Mouse (Mus musculus) forebrain, embryonic 16.5 days (tissue): ENCODE data around the gene Mov10. TPM values are rescaled to one million over a fixed set of nuclear protein-coding genes. Genes with fewer than 3 reads are reported as not detected.
A peak's percentile ranks its signal among the peaks of the same experiment; 100 is the strongest.

Source experiments
- ATAC-seq: fragments of 200-750 bp; cut with Nextera tagmentation; 2 replicates; pipeline ENCODE4 v1.8.0; 2017; ENCODE audit warnings: mild to moderate bottlenecking, moderate library complexity
- H3K27ac ChIP-seq: fragments of 300-500 bp; sonication (generic); 2 replicates; pipeline ENCODE4 v1.5.1; 2014; ENCODE audit warnings: low read length, control low read depth
- H3K27me3 ChIP-seq: fragments of 300-500 bp; sonication (generic); replicated peaks from 2 replicates; pipeline ENCODE4 v1.6.1; 2014; ENCODE audit warnings: low read length; ENCODE audit not compliant: control insufficient read depth, insufficient read depth
- H3K36me3 ChIP-seq: fragments of 300-500 bp; sonication (generic); 2 replicates; pipeline ENCODE4 v1.6.1; 2014; ENCODE audit not compliant: control insufficient read depth, insufficient read depth
- H3K4me1 ChIP-seq: fragments of 300-500 bp; sonication (generic); replicated peaks from 2 replicates; pipeline ENCODE4 v1.6.1; 2014; ENCODE audit warnings: low read length; ENCODE audit not compliant: control insufficient read depth, insufficient read depth
- H3K4me2 ChIP-seq: fragments of 300-500 bp; sonication (generic); 2 replicates; pipeline ENCODE4 v1.6.1; 2014; ENCODE audit warnings: mild to moderate bottlenecking, low read length, control low read depth
- H3K4me3 ChIP-seq: fragments of 300-500 bp; sonication (generic); replicated peaks from 2 replicates; pipeline ENCODE4 v1.5.1; 2014; ENCODE audit warnings: mild to moderate bottlenecking, low read length, control low read depth
- H3K9ac ChIP-seq: fragments of 300-500 bp; sonication (generic); replicated peaks from 2 replicates; pipeline ENCODE4 v1.6.1; 2014; ENCODE audit warnings: low read depth, low read length, control low read depth
- H3K9me3 ChIP-seq: fragments of 300-500 bp; sonication (generic); 2 replicates; pipeline ENCODE4 v1.6.1; 2016; ENCODE audit warnings: low read length; ENCODE audit not compliant: control insufficient read depth
- whole genome bisulfite sequencing: fragments of 180-500 bp; shearing (Covaris S2); extraction: QIAGEN DNeasy Blood & Tissue Kit; methylation state at CpG from one replicate; pipeline ENCODE4 v1.1.7; 2014; 5-methylcytosine and 5-hydroxymethylcytosine counted together
- polyA plus RNA-seq: library from polyadenylated mRNA; unstranded; fragments of >200 nt; fragmentation: Nextera tagmentation; extraction: Ambion mirVana; gene quantifications from 2 replicates; pipeline ENCODE4 v1.2.1, GENCODE M21; 2015

The Mov10 gene
- polyA plus RNA-seq, 1 experiment from 2014 or later, result 8.7 TPM

DNA sequence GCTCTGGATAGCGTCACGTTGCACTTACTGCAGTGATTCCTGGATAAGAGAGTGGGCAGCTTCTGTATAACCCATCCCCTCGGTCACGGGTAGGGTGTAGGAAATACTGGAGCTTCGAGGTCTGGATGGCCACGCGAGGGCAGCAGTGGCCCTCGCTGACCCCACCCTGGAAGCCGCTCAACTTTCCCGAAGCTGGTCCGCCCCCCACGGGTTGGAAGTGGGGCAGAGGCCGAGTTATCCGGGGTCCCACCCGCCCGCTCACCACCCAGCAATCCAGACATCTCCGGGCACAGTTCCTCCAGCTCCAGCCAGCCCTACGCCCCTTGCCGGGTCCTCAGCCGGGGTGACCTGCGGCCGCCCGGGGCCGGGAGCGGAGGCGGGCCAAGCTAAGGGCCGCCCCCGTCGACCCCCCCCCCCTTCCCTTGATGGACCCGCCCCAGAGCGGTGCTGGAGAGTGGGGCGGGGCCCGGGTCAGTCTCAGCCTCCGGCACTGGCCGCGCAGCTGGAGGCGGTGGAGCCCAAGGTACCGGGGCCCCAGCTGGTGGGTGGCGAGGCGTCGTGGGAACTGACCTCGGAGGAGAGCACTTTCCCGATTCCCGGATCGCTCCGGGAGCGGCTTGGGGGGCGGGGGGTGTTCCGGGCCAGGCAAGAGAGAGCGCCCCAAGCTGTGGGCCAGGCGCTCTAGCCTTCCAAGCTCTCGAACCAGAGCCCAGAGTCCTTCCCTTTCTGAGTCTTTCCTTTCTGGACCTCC, 29.6 kb downstream of the Mov10 start:
- Histone ChIP-seq H3K36me3 (no peaks in the 10 kb centered on the region), H3K27me3 (peaks cover 8% of the 10 kb centered on the region; the same call in 1 of the 2 replicates), H3K9ac (peak overlapping the region; percentile 67), H3K4me2 (peak overlapping the region; percentile 95), H3K4me3 (peak overlapping the region; percentile 58), H3K27ac (peak overlapping the region; percentile 29; the same call in 1 of the 2 replicates), H3K9me3 (no peaks in the 10 kb centered on the region), H3K4me1 (peaks cover 18% of the 10 kb centered on the region)
- ATAC-seq, result peak; percentile 80
- WGBS, result under 1% methylated on average over 40 of the region's 52 CpGs

- Histone ChIP-seq H3K9me3 (no peaks in the 10 kb centered on the region), H3K27ac (peak within 1 kb of the TSS; percentile 29; the same call in 1 of the 2 replicates), H3K36me3 (no peaks in the 10 kb centered on the region), H3K9ac (peak within 1 kb of the TSS; percentile 67), H3K27me3 (peaks cover 14% of the 10 kb centered on the region), H3K4me2 (peak within 1 kb of the TSS; percentile 95), H3K4me3 (peak within 1 kb of the TSS; percentile 58), H3K4me1 (peaks cover 17% of the 10 kb centered on the region)
- WGBS, result 34% methylated on average over 3 of the region's 3 CpGs
- ATAC-seq, result no peak
Observed at GRCm38 (mm10) chr3:104788075-104788474, 30.3 kb downstream of the Mov10 start, which contains the start of gene Rhoc. Gene Rhoc (plus strand): TSS chr3:104788375.

DNA sequence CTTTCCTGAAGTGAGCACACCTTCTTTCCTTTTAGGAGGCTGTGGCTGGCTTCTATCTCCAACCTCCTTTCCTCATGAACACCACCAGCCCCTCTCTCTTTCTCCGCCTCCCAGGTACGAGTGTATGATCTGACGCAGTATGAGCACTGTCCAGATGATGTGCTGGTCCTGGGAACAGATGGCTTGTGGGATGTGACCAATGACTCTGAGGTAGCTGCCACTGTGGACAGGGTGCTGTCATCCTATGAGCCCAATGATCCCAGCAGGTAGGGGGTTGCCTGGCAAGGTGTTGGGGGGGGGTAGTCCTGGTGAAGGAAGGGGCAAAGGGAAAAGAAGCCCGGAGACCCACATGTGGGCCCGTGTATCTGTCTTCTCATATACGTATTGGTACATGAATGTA, 33.1 kb downstream of the Mov10 start:
- Histone ChIP-seq H3K27ac (no peak overlapping the region), H3K4me2 (no peak overlapping the region), H3K4me3 (no peak overlapping the region), H3K9ac (no peak overlapping the region), H3K36me3 (no peaks in the 10 kb centered on the region), H3K27me3 (peaks cover 42% of the 10 kb centered on the region), H3K4me1 (peaks cover 28% of the 10 kb centered on the region), H3K9me3 (no peaks in the 10 kb centered on the region)
- no peak for ATAC-seq
- 83% methylated on average over 6 of the region's 6 CpGs for WGBS

DNA sequence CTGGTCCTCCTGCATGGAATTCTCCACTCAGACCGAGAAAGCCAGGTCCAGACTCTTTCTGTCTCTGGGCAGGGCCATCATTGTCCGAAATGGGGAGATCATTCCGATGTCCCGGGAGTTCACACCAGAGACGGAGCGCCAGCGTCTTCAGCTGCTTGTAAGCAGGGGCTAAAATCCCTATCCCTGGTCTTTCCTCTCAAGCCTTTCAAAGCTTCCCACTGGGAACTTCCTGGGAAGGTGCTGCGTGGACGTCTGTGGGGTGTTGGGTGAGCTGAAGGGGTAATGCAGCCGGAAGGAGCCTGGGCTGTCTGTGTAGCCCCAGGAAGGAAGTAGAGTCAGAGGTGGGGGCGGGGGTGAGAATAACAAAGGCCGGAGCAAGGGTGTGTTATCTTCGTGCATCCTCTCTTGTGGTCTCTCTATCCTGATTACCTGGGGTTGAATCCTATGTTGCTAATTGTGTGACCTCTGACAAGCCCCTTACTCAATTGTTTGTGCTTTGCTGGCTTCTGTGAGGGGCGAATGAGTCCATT, 34.3 kb downstream of the Mov10 start:
- Histone ChIP-seq H3K27me3 (peaks cover 52% of the 10 kb centered on the region), H3K36me3 (no peaks in the 10 kb centered on the region), H3K4me3 (no peak overlapping the region), H3K9me3 (no peaks in the 10 kb centered on the region), H3K4me1 (peaks cover 24% of the 10 kb centered on the region), H3K9ac (no peak overlapping the region), H3K27ac (no peak overlapping the region), H3K4me2 (no peak overlapping the region)
- no peak for ATAC-seq
- 46% methylated on average over 14 of the region's 14 CpGs for WGBS

DNA sequence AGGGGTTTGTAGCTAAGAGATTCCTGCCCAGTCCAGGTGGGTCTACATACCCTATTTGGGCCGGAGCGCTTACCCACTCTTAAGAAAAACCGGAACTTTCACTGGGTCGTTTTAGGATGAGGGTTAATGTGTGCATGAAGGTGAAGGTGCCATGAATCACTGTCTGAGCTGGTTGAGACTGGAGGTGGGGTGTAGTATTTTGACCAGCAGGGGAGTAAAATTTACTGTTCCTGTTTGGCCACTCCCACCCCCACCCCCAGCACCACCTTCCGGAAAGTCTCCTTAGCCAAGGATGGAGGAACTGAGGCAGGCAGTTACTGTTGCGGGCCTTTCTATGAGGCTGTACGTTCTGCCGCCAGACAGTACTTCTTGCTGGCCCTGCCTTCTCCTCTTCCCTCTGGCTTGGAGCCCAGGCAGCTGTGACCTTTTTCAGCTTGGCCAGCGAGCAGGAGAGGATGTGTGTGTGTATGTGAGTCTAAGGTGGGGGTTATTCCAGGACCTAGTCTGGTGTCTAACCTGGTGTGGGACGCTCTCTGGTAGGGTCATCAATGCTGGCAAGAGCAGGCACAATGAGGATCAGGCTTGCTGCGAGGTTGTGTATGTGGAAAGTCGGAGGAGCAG, 36.2 kb downstream of the Mov10 start:
- no peak overlapping the region for H3K9ac ChIP-seq
- H3K36me3 ChIP-seq, result no peaks in the 10 kb centered on the region
- peaks cover 18% of the 10 kb centered on the region for H3K4me1 ChIP-seq
- no peak for ATAC-seq
- H3K27me3 ChIP-seq, result peaks cover 60% of the 10 kb centered on the region
- no peaks in the 10 kb centered on the region for H3K9me3 ChIP-seq
- peak overlapping the region; percentile 48; the same call in 1 of the 2 replicates for H3K4me3 ChIP-seq
- WGBS, result 14% methylated on average over 12 of the region's 12 CpGs
- no peak overlapping the region for H3K27ac ChIP-seq
- no peak overlapping the region; the same call in 1 of the 2 replicates for H3K4me2 ChIP-seq

DNA sequence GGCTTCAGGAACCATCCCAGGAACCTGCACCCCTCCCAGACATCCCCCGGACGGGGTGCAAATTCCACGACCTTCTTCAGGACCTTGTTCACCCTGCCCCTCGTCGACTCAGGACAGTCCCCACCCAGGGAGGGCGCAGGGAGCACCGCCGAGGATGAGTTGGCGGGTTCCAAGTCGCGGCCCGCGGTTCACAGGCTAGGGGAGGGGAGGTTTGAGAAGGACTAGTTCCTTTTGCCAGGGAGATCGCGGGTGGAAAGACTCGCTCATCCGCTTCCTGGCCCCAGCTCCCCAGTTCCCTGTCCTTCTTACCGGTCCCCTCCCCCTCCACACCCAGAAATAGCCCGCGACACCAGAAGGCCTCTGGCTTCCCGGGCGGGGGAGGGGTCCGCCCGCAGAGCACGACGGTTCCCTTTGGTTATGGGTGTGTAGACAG, 36.9 kb downstream of the Mov10 start, which contains the start of gene Fam19a3:
Gene Fam19a3 (minus strand): TSS at position 370 of the 433 bp plus-strand sequence.
- H3K9me3 ChIP-seq, result no peaks in the 10 kb centered on the region
- peak within 1 kb of the TSS; percentile 44 for H3K9ac ChIP-seq
- ATAC-seq, result no peak
- under 1% methylated on average over 26 of the region's 26 CpGs for WGBS
- peaks cover 21% of the 10 kb centered on the region for H3K4me1 ChIP-seq
- H3K4me3 ChIP-seq, result peak within 1 kb of the TSS; percentile 48
- peak within 1 kb of the TSS; percentile 89 for H3K4me2 ChIP-seq
- no peak within 1 kb of the TSS for H3K27ac ChIP-seq
- no peaks in the 10 kb centered on the region for H3K36me3 ChIP-seq
- H3K27me3 ChIP-seq, result peaks cover 67% of the 10 kb centered on the region

DNA sequence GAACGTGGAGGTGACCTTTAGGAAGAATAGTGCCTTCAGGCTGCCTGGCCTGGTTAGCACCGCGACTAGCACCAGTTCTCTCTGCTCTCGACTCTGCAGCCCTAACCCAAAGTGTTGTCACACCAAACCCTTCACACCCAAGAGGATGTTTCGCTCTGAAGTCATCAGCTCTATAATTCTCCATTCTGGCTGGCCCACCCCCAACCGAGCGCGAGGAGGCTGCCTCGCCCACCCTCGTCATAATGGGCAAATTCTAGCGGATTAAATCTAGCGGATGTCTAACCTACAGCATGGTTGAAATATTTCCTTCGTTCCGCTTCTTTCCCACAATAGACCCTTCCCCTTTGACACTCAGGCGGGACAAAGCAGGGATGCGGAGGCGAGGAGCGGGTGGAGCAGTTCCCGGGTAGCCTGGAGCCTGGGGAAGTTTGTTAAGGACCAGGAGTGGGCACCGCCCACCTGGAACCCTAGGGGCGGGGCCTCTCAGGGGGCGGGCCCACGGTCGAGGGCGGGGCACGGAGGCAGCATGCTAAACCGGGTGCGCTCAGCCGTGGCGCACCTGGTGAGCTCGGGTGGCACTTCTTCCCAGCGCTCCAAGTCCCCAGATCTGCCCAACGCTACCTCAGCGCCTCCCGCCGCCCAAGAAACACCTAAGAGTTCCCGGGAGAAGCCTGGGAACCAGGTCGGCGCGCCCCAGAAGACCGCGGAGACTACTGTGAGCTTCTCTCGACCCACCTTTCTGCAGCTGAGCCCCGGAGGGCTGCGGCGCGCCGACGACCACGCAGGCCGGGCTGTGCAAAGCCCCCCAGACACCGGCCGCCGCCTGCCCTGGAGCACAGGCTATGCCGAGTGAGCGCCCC, 37.6 kb downstream of the Mov10 start, which contains the start of gene Ppm1j:
Gene Ppm1j (plus strand): TSS at position 496 of the 860 bp plus-strand sequence.
- H3K4me1 ChIP-seq, result peaks cover 21% of the 10 kb centered on the region
- H3K4me2 ChIP-seq, result peak within 1 kb of the TSS; percentile 89
- peaks cover 73% of the 10 kb centered on the region for H3K27me3 ChIP-seq
- peak within 1 kb of the TSS; percentile 48 for H3K4me3 ChIP-seq
- peak; percentile 62 for ATAC-seq
- H3K27ac ChIP-seq, result no peak within 1 kb of the TSS
- no peaks in the 10 kb centered on the region for H3K36me3 ChIP-seq
- no peaks in the 10 kb centered on the region for H3K9me3 ChIP-seq
- H3K9ac ChIP-seq, result peak within 1 kb of the TSS; percentile 44
- WGBS, result under 1% methylated on average over 55 of the region's 56 CpGs

DNA sequence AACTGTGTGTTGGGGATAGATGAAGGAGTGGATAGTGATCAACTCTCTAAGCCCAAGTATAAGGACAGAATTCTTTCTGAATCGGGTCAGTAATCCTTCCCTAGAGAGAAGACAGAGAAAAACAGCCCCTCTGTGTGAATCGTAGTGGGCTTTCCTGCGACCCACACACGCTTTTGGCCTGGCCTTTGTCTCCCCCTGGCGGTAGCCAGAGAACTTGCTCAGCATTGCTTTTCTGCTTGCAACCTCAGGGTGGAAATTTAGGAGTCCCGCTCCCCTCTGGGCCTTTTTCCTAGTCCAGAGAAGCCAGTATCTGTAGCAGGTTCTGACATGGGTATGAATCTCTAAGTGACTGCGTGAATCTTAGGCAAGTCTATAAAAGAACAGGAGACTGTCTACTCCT, 38.4 kb downstream of the Mov10 start:
- Histone ChIP-seq H3K9me3 (no peaks in the 10 kb centered on the region), H3K36me3 (no peaks in the 10 kb centered on the region), H3K27me3 (peaks cover 71% of the 10 kb centered on the region), H3K9ac (no peak overlapping the region), H3K27ac (no peak overlapping the region), H3K4me1 (peaks cover 21% of the 10 kb centered on the region), H3K4me2 (no peak overlapping the region), H3K4me3 (no peak overlapping the region)
- WGBS, result 2% methylated on average over 7 of the region's 7 CpGs
- peak; percentile 24 for ATAC-seq
